Mouse (Mus musculus): ENCODE data around the gene Wdr45b.

DNA sequence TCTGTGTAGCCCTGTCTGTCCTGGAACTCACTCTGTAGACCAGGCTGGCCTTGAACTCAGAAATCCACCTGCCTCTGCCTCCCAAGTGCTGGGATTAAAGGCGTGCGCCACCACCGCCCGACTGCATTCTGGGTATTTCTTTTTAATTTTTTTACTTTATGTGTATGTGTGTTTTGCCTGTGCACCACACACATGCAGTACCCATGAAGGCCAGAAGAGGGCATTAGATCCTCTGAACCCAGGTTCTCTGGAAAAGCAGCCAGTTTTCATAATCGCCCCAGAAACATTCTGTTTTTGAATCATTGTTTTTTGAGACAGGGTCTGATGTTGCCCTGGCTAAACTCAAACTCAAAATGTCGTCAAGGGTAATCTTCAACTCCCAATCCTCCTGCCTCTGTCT, 15.4 kb upstream of the Wdr45b start:
- TF ChIP-seq CTCF (IDR thresholded peaks at IDR 0.05; ENCODE audit: borderline replicate concordance, insufficient read depth, low read length) (no peak), POLR2A (IDR thresholded peaks at IDR 0.05; ENCODE audit: low read depth, low read length) (no peak)
